Mouse (Mus musculus): ENCODE measurements at regions not wholly inside any gene's neighbourhood (a gene's known extent, or its start where the extent isn't known, plus 50 kb on each side); places are given as distances from the start of the nearest gene placed in this dataset.
"Not testable (repeated sequence)": the region's sequence is repeated elsewhere in the genome, so short reads cannot be mapped to it uniquely, and the experiment has no call there.

DNA sequence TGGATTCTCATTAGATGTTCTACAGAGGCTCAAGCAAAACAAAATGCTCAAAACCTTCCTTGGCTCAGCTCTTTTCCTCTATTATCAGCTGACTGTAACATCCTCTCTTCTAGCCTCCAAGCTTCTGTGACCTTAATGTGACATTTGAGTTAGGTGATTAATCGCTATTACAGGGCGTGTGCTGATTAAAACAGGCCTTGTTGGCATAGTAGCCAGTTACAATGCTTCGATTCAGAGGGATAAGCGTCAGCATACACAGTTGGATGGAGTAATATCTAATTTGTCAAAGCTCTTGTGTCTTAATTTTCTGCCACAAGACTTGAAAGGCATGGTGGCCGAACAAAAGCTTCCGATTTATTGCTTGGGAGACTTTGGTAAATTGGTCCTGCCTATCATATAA lies 378.2 kb downstream of the Fbxo8 start:
- Histone ChIP-seq H3K27ac (replicated peaks) (no peak overlapping the region), H3K4me1 (no peaks in the 10 kb centered on the region), H3K9me3 (replicated peaks) (no peaks in the 10 kb centered on the region), H3K9ac (no peak overlapping the region), H3K36me3 (no peaks in the 10 kb centered on the region), H3K4me3 (replicated peaks) (no peak overlapping the region), H3K27me3 (no peaks in the 10 kb centered on the region), H3K4me2 (replicated peaks) (no peak overlapping the region)
- 64% methylated on average over 6 of the region's 6 CpGs for WGBS
- no peak for ATAC-seq (ENCODE audit: insufficient number of reproducible peaks, low FRiP score, low TSS enrichment, low read depth)

DNA sequence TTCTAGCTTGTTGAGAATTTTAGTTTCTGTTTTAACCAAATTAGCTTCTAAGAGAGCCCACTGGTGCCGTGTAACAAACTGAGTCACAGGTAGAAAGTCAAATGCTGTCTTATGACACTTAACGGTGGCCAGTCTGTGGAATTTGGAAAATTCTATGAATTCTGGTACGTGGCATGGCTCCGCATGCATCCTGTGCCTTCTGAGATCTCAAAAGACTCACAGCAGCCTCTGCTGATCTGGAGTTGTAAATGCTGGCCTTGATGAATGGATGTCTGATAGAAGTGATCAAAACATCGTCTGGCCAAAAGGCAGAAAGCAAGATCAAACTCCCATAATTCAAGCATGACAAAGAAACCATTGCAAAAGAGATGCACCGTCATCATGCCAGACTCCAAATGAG lies 381.5 kb downstream of the Fbxo8 start:
- no peaks in the 10 kb centered on the region for H3K27me3 ChIP-seq
- no peak overlapping the region for H3K4me3 ChIP-seq (replicated peaks)
- 53% methylated on average over 6 of the region's 6 CpGs for whole genome bisulfite sequencing
- no peak overlapping the region for H3K27ac ChIP-seq (replicated peaks)
- no peaks in the 10 kb centered on the region for H3K9me3 ChIP-seq (replicated peaks)
- no peaks in the 10 kb centered on the region for H3K36me3 ChIP-seq
- no peaks in the 10 kb centered on the region for H3K4me1 ChIP-seq
- no peak for ATAC-seq (ENCODE audit: insufficient number of reproducible peaks, low FRiP score, low TSS enrichment, low read depth)
- no peak overlapping the region for H3K9ac ChIP-seq
- H3K4me2 ChIP-seq (replicated peaks): no peak overlapping the region

DNA sequence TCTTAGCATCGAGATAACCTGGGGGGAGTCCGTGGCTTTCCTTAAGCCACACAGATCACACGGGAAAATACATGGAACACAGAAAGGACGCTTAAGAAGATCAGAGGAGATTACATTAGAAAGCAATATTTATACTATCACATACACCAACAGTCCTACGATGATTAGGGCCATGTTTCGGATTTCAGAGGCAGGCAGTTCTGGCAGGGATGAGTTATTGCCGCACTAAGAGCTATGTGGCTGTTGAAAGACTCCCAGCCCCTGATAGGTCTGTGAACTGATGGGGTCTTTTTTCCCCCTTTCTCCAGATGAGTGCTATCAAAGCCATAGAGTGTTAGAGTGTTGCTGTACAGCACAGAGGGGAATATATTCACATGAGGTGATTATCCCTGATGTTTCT lies 358.6 kb upstream of the Hand2 start:
- no peak overlapping the region for H3K9ac ChIP-seq
- no peaks in the 10 kb centered on the region for H3K27me3 ChIP-seq
- no peak overlapping the region for H3K4me3 ChIP-seq (replicated peaks)
- 65% methylated on average over 7 of the region's 7 CpGs for WGBS
- H3K27ac ChIP-seq (replicated peaks): no peak overlapping the region
- H3K9me3 ChIP-seq (replicated peaks): no peaks in the 10 kb centered on the region
- no peaks in the 10 kb centered on the region for H3K36me3 ChIP-seq
- no peak for ATAC-seq (ENCODE audit: insufficient number of reproducible peaks, low FRiP score, low TSS enrichment, low read depth)
- H3K4me1 ChIP-seq: no peaks in the 10 kb centered on the region
- no peak overlapping the region for H3K4me2 ChIP-seq (replicated peaks)

DNA sequence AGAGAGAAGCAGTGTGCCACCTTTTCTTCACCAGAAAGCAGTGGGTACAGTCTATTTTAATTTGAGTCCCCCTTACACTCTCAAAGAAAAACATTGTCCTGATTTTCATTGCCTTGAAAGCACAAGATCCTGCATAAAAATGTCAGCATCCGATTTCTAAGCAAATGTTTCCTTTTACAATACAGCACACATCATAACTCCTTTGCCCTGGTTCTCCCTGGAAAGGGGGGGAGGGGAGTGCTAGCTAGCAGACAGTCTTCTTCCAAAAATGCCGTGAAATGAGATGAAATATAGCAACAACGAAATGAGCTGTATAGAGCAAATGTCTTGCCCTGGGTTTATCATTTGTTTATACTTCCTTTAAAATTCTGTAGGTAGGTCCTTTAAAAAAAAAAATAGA lies 350.5 kb upstream of the Hand2 start:
- WGBS: 28% methylated on average over 3 of the region's 3 CpGs
- Histone ChIP-seq H3K36me3 (no peaks in the 10 kb centered on the region), H3K9me3 (replicated peaks) (no peaks in the 10 kb centered on the region), H3K27me3 (no peaks in the 10 kb centered on the region), H3K27ac (replicated peaks) (no peak overlapping the region), H3K4me3 (replicated peaks) (no peak overlapping the region), H3K4me1 (no peaks in the 10 kb centered on the region), H3K9ac (no peak overlapping the region), H3K4me2 (replicated peaks) (no peak overlapping the region)
- ATAC-seq (ENCODE audit: insufficient number of reproducible peaks, low FRiP score, low TSS enrichment, low read depth): no peak

DNA sequence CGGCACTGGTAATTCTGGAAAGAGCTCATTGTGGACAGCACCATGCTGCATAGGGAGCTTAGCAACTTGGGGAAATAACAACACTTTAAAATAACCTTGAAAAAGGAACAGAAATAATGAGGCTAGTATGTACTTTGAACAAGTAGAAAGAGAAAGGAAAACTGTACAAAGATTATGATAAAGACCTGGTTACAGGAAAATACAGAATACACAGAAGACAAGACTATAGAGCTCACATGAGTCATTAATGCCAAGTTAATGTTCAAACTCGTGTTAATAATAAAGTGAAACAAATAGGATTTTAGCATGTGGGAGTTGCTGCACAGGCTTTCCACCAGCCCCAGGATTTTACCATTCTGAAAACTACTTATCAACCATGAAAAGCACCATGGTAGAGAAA lies 341.8 kb upstream of the Hand2 start:
- H3K9ac ChIP-seq: no peak overlapping the region

DNA sequence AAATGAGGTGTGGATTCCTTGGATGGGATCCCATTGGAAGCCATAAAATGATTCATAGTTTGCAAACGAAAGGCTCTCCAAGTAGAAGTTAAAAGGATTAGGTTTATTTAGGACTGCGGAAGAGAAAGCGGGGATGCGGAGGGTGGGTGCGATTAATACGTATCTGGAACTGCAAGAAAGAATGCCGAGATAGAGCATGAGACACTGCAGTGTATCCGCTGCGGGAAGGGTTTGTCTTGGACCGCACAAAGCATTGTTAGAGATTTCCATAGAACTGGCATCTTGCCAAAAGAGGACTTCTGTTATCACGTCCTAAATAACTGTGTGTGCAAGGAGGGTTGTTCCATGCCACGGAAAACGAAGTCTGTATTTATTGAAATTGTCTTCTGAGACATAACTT lies 341.4 kb upstream of the Hand2 start:
- WGBS: 84% methylated on average over 13 of the region's 13 CpGs
- Histone ChIP-seq H3K4me2 (replicated peaks) (no peak overlapping the region), H3K27me3 (no peaks in the 10 kb centered on the region), H3K27ac (replicated peaks) (no peak overlapping the region), H3K4me1 (no peaks in the 10 kb centered on the region), H3K9ac (no peak overlapping the region), H3K4me3 (replicated peaks) (no peak overlapping the region), H3K36me3 (no peaks in the 10 kb centered on the region), H3K9me3 (replicated peaks) (no peaks in the 10 kb centered on the region)
- ATAC-seq (ENCODE audit: insufficient number of reproducible peaks, low FRiP score, low TSS enrichment, low read depth): no peak

More for the DNA sequence above, 341.8 kb upstream of the Hand2 start:
- H3K27ac ChIP-seq (replicated peaks): no peak overlapping the region
- H3K36me3 ChIP-seq: no peaks in the 10 kb centered on the region
- no peak overlapping the region for H3K4me2 ChIP-seq (replicated peaks)
- no peaks in the 10 kb centered on the region for H3K9me3 ChIP-seq (replicated peaks)
- H3K4me1 ChIP-seq: no peaks in the 10 kb centered on the region
- ATAC-seq (ENCODE audit: insufficient number of reproducible peaks, low FRiP score, low TSS enrichment, low read depth): no peak
- no peak overlapping the region for H3K4me3 ChIP-seq (replicated peaks)
- WGBS: 59% methylated on average over 2 of the region's 2 CpGs
- H3K27me3 ChIP-seq: no peaks in the 10 kb centered on the region

DNA sequence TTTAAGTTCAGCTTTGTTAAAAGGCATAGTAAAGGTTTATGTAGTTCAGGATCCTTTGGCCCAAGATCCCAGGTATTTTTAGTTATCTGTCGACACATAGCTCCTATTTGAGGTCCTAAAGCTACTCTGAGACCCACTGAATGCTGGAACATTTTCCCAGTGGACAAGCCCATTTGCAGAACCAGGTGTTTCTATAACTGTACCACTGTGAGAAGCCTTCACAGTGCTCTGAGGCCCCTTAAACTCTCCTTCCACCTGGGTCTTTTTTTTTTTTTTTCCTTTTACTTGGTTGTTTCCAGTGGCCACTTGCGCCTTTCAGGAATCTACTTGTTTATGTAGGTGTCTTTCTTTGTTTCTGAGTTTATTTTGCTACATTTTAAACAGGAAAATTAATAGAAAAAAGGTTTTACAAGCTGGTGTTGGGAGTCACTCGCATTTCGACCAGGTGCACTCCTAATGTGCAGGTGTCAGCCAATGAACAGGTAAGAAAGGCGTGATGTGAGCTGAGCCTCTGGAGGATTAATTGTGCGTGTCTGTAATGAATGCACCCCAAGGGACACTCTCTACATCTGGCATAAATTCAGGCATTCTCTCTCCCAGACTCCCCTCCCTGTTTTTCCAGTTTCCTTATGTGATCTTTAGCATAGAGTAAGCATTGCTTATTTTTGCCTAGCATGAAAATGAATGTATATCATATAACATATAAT lies 310.3 kb upstream of the Hand2 start:
- no peaks in the 10 kb centered on the region for H3K27me3 ChIP-seq
- no peaks in the 10 kb centered on the region for H3K9me3 ChIP-seq (replicated peaks)
- H3K4me1 ChIP-seq: no peaks in the 10 kb centered on the region
- WGBS: 53% methylated on average over 6 of the region's 6 CpGs
- no peak overlapping the region for H3K9ac ChIP-seq
- no peak overlapping the region for H3K27ac ChIP-seq (replicated peaks)
- no peak overlapping the region for H3K4me2 ChIP-seq (replicated peaks)
- no peak overlapping the region for H3K4me3 ChIP-seq (replicated peaks)
- no peak for ATAC-seq (ENCODE audit: insufficient number of reproducible peaks, low FRiP score, low TSS enrichment, low read depth)
- no peaks in the 10 kb centered on the region for H3K36me3 ChIP-seq

DNA sequence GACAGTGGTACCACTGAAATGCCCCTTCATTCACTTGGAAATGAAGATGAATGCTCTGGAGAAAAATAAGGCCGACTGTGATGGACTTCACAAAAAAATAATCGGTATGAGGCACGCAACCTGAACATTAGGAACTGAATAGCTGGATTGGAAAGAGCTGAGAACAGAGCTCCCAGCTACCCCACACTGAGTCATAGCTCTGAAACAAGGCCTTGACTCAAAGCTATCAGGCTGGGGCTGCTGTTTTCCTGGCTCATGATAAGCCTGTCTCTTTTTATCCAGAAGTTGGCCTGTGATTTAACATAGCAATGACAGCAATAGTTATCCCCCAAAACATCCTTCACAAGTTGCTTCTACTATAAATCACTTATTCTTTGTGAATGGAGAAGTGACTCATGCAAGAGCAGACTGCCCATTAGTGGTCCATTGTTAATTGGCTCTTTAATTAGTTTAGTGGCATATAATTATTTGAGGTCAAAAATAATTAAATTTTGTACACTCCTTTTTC lies 306.9 kb upstream of the Hand2 start:
- 83% methylated on average over 3 of the region's 3 CpGs for WGBS
- H3K27ac ChIP-seq (replicated peaks): no peak overlapping the region

DNA sequence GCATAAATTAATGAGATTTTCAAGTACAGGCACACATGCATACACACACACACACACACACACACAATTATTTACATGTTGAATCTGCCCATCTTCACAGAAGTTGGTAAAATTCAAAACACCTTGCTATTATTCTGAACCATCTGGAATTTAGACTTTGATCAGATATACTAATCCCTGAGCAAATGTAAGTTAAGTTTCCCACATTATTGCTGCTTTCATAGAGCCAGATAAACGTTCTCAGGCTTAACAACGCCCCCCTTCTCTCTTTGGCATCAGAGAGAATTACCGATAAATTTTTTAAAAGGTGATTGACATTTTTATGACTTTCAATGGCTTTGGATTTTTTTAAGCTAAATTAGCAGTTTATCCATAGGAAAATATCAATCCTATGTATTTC lies 304.5 kb upstream of the Hand2 start:
- H3K4me2 ChIP-seq (replicated peaks): no peak overlapping the region
- H3K9me3 ChIP-seq (replicated peaks): no peaks in the 10 kb centered on the region
- no peak overlapping the region for H3K9ac ChIP-seq
- H3K4me1 ChIP-seq: no peaks in the 10 kb centered on the region
- no peaks in the 10 kb centered on the region for H3K36me3 ChIP-seq
- no peaks in the 10 kb centered on the region for H3K27me3 ChIP-seq
- no peak for ATAC-seq (ENCODE audit: insufficient number of reproducible peaks, low FRiP score, low TSS enrichment, low read depth)
- no peak overlapping the region for H3K27ac ChIP-seq (replicated peaks)
- WGBS: 62% methylated on average over 3 of the region's 3 CpGs
- H3K4me3 ChIP-seq (replicated peaks): no peak overlapping the region

More for the DNA sequence above, 306.9 kb upstream of the Hand2 start:
- H3K27me3 ChIP-seq: no peaks in the 10 kb centered on the region
- no peaks in the 10 kb centered on the region for H3K4me1 ChIP-seq
- no peaks in the 10 kb centered on the region for H3K36me3 ChIP-seq
- H3K9ac ChIP-seq: no peak overlapping the region
- H3K4me2 ChIP-seq (replicated peaks): no peak overlapping the region
- ATAC-seq (ENCODE audit: insufficient number of reproducible peaks, low FRiP score, low TSS enrichment, low read depth): no peak
- no peaks in the 10 kb centered on the region for H3K9me3 ChIP-seq (replicated peaks)
- no peak overlapping the region for H3K4me3 ChIP-seq (replicated peaks)

DNA sequence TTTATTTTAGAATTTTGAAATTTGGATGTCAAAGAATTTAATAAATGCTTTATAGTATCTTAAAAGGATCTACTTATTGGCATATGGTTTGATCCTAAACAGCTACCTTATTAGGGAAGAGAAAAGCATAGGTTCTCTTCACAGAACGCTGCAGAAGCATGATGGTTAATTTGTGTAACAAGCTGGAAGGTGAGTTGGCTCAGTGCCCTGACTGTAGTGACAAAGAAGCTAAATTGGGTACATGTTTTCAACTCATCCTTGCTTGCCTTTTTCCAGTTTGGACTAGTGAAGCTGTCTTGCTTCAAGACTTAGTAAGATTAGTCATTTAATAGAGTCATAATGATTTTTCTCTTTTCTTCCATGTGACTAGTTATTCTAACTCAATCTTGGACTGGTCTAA lies 292.7 kb upstream of the Hand2 start:
- not testable (repeated sequence) for H3K36me3 ChIP-seq; H3K9me3 ChIP-seq (replicated peaks); ATAC-seq (ENCODE audit: insufficient number of reproducible peaks, low FRiP score, low TSS enrichment, low read depth); H3K27me3 ChIP-seq; H3K4me2 ChIP-seq (replicated peaks); H3K27ac ChIP-seq (replicated peaks); H3K4me1 ChIP-seq; H3K4me3 ChIP-seq (replicated peaks); H3K9ac ChIP-seq
- 80% methylated on average over 1 of the region's 1 CpGs for WGBS

DNA sequence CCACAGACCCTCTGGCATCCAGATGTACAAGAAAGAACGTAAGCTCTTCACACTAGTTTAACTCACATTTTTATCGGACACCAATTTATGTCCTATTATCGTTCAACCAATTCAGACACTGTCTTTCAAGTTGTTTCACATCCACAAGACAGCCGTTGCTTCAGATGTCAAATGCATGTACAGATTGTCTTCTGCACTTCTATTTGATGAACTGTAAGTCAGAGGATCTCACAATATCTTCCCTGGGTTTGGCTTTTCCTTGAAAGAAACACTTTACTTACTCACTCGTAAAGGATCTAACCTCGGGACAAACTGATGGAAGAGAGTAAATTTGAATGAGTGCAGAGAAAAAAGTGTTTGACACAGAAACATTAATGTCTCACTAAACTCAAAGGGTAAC lies 272.3 kb upstream of the Hand2 start:
- H3K4me2 ChIP-seq (replicated peaks): no peak overlapping the region
- no peak for ATAC-seq (ENCODE audit: insufficient number of reproducible peaks, low FRiP score, low TSS enrichment, low read depth)
- H3K27me3 ChIP-seq: no peaks in the 10 kb centered on the region
- H3K27ac ChIP-seq (replicated peaks): no peak overlapping the region
- no peaks in the 10 kb centered on the region for H3K4me1 ChIP-seq
- H3K4me3 ChIP-seq (replicated peaks): no peak overlapping the region
- no peaks in the 10 kb centered on the region for H3K9me3 ChIP-seq (replicated peaks)
- H3K9ac ChIP-seq: no peak overlapping the region
- no peaks in the 10 kb centered on the region for H3K36me3 ChIP-seq
- WGBS: 65% methylated on average over 6 of the region's 6 CpGs

DNA sequence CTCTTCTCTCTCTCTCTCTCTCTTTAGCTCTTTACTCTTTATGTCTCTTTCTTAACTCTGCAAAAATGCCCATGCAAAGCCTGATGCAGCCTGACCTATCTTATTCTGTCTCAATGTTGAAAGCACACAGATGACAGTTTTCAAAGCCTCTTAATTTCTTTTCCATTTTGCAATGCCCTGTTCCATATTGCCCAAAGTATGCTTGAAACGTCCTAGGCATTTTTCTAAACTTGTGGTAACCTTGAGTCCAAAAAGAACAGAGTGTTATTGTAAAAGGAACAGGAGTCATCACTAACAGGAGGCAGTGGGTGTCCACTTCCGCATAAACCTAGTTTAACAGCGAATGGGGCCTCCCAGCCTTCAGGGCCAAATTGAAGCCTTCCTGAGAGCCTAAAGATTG lies 271.9 kb upstream of the Hand2 start:
- 74% methylated on average over 3 of the region's 3 CpGs for WGBS
- no peaks in the 10 kb centered on the region for H3K4me1 ChIP-seq
- H3K36me3 ChIP-seq: no peaks in the 10 kb centered on the region
- no peak overlapping the region for H3K4me2 ChIP-seq (replicated peaks)
- no peak overlapping the region for H3K9ac ChIP-seq
- no peak overlapping the region for H3K27ac ChIP-seq (replicated peaks)
- no peaks in the 10 kb centered on the region for H3K27me3 ChIP-seq
- no peak for ATAC-seq (ENCODE audit: insufficient number of reproducible peaks, low FRiP score, low TSS enrichment, low read depth)
- no peaks in the 10 kb centered on the region for H3K9me3 ChIP-seq (replicated peaks)
- H3K4me3 ChIP-seq (replicated peaks): no peak overlapping the region

Data from embryonic facial prominence, embryonic 15.5 days (tissue).